Comparison of ENCODE assay signal across 9 mouse cellular contexts in genomic region chr7:16364319-16364718, GRCm38 (mm10). TPM values are rescaled to one million over a fixed set of nuclear protein-coding genes. Genes with fewer than 3 reads are reported as not detected.
DNase-seq lines count a peak whose midpoint lies in the region; ATAC-seq and TF ChIP-seq lines count a peak whose summit lies in the region.
"Had no signal": no experiment of that assay in that cellular context is flagged by ENCODE, and none has a peak within 500 bp of the region (broad histone marks: within the 10 kb centered on the region; RNA-seq: fewer than 3 reads in every experiment).

No protein-coding gene starts in this region.

- H3K27ac ChIP-seq in forebrain, embryonic 11.5 days (ENCODE audit: low read depth, low read length) = 0 out of 2 replicates have a peak overlapping the region, but pooled peaks have one; percentile 54
- H3K27ac ChIP-seq in forebrain, postnatal 0 days (ENCODE audit: low read depth, low read length) = no peak overlapping the region
- 0 out of 2 replicates have a peak overlapping the region, but pooled peaks have one; percentile 8 for H3K27ac ChIP-seq in liver, embryonic 15.5 days (replicated peaks)
- H3K27ac ChIP-seq in liver, embryonic 11.5 days (ENCODE audit: low read depth, low read length) = no peak overlapping the region
- peak overlapping the region; percentile 61; the same call in 1 of the 2 replicates for H3K27ac ChIP-seq in intestine, embryonic 15.5 days
- peak overlapping the region; percentile 2 for H3K27ac ChIP-seq in thymus, adult 2 months (ENCODE audit: control insufficient read depth, insufficient read depth, low read length)

- peaks cover 15% of the 10 kb centered on the region for H3K4me1 ChIP-seq in forebrain, embryonic 11.5 days (replicated peaks; ENCODE audit: control insufficient read depth, insufficient read depth, low read length)
- H3K4me1 ChIP-seq in forebrain, postnatal 0 days (ENCODE audit: insufficient read depth) = no peaks in the 10 kb centered on the region
- H3K4me1 ChIP-seq in liver, embryonic 15.5 days (replicated peaks) = peaks cover 7% of the 10 kb centered on the region
- H3K4me1 ChIP-seq in liver, embryonic 11.5 days (replicated peaks; ENCODE audit: control insufficient read depth, insufficient read depth, low read length) = no peaks in the 10 kb centered on the region; the same call in 1 of the 2 replicates
- H3K4me1 ChIP-seq in intestine, embryonic 15.5 days (replicated peaks) = peaks cover 16% of the 10 kb centered on the region; the same call in 1 of the 2 replicates
- H3K4me1 ChIP-seq in thymus, adult 2 months (replicated peaks; ENCODE audit: control insufficient read depth, insufficient read depth, low read length) = peaks cover 16% of the 10 kb centered on the region

- no peak overlapping the region for H3K4me3 ChIP-seq in forebrain, embryonic 11.5 days (ENCODE audit: low read depth, low read length)
- H3K4me3 ChIP-seq in forebrain, postnatal 0 days (ENCODE audit: low read depth, low read length) = no peak overlapping the region
- no peak overlapping the region for H3K4me3 ChIP-seq in liver, embryonic 15.5 days (replicated peaks)
- no peak overlapping the region for H3K4me3 ChIP-seq in liver, embryonic 11.5 days (ENCODE audit: low read depth, low read length)
- H3K4me3 ChIP-seq in intestine, embryonic 15.5 days (replicated peaks) = no peak overlapping the region
- no peak overlapping the region for H3K4me3 ChIP-seq in thymus, adult 2 months (ENCODE audit: control insufficient read depth, insufficient read depth, low read length)
- H3K4me3 ChIP-seq: erythroblast, embryonic 14.5 days had no signal

- H3K27me3 ChIP-seq in forebrain, embryonic 11.5 days (ENCODE audit: control insufficient read depth, insufficient read depth, low read length) = no peaks in the 10 kb centered on the region
- H3K27me3 ChIP-seq in forebrain, postnatal 0 days (ENCODE audit: insufficient read depth, low read length) = no peaks in the 10 kb centered on the region
- H3K27me3 ChIP-seq in liver, embryonic 15.5 days = no peaks in the 10 kb centered on the region
- H3K27me3 ChIP-seq in liver, embryonic 11.5 days (replicated peaks; ENCODE audit: control insufficient read depth, insufficient read depth, low read length) = no peaks in the 10 kb centered on the region
- no peaks in the 10 kb centered on the region for H3K27me3 ChIP-seq in intestine, embryonic 15.5 days (replicated peaks)
- no peaks in the 10 kb centered on the region for H3K27me3 ChIP-seq in thymus, adult 2 months (ENCODE audit: control insufficient read depth, insufficient read depth, low read length)

- no peak for TF ChIP-seq CTCF in forebrain, postnatal 0 days (IDR thresholded peaks at IDR 0.05; ENCODE audit: low read depth)
- TF ChIP-seq CTCF in thymus, adult 2 months (IDR thresholded peaks at IDR 0.05; ENCODE audit: borderline replicate concordance, control insufficient read depth, extremely low read depth, insufficient read depth, low read length, poor library complexity) = no peak

- peaks cover 9% of the 10 kb centered on the region; the same call in 1 of the 2 replicates for H3K36me3 ChIP-seq in forebrain, embryonic 11.5 days (ENCODE audit: control insufficient read depth, insufficient read depth, low read length)
- H3K36me3 ChIP-seq in forebrain, postnatal 0 days (ENCODE audit: insufficient read depth) = peaks cover 41% of the 10 kb centered on the region
- H3K36me3 ChIP-seq in liver, embryonic 15.5 days (replicated peaks) = peaks cover 92% of the 10 kb centered on the region
- peaks cover 66% of the 10 kb centered on the region for H3K36me3 ChIP-seq in liver, embryonic 11.5 days (ENCODE audit: control insufficient read depth, insufficient read depth, low read length)
- H3K36me3 ChIP-seq in intestine, embryonic 15.5 days = peaks cover 21% of the 10 kb centered on the region
- peaks cover 44% of the 10 kb centered on the region for H3K36me3 ChIP-seq in thymus, adult 2 months (ENCODE audit: control insufficient read depth, insufficient read depth, low read length)

- DNase-seq in forebrain, embryonic 11.5 days (ENCODE audit: low spot score) = no peak
- no peak for DNase-seq in forebrain, postnatal 0 days
- DNase-seq in liver, embryonic 11.5 days (ENCODE audit: low spot score) = no peak
- DNase-seq in thymus, adult 2 months = peak; percentile 35
- DNase-seq in right cerebral cortex, postnatal 4 days = no peak
- no peak for DNase-seq in urinary bladder, postnatal 10 days (ENCODE audit: low spot score)

- no peak for ATAC-seq in forebrain, embryonic 11.5 days (replicated peaks; ENCODE audit: low FRiP score)
- ATAC-seq in forebrain, postnatal 0 days = no peak
- ATAC-seq in liver, embryonic 15.5 days (ENCODE audit: insufficient read depth) = peak; percentile 44; the same call in 1 of the 2 replicates
- ATAC-seq in liver, embryonic 11.5 days (replicated peaks; ENCODE audit: low FRiP score) = no peak
- peak; percentile 75 for ATAC-seq in intestine, embryonic 15.5 days

- no peaks in the 10 kb centered on the region for H3K9me3 ChIP-seq in forebrain, embryonic 11.5 days (ENCODE audit: control insufficient read depth, low read length)
- H3K9me3 ChIP-seq in forebrain, postnatal 0 days (ENCODE audit: low read length) = no peaks in the 10 kb centered on the region
- H3K9me3 ChIP-seq in liver, embryonic 15.5 days (replicated peaks) = no peaks in the 10 kb centered on the region
- no peaks in the 10 kb centered on the region for H3K9me3 ChIP-seq in liver, embryonic 11.5 days (ENCODE audit: control insufficient read depth, low read length)
- H3K9me3 ChIP-seq in intestine, embryonic 15.5 days = no peaks in the 10 kb centered on the region

- no peak overlapping the region for H3K9ac ChIP-seq in forebrain, embryonic 11.5 days (ENCODE audit: low read length)
- no peak overlapping the region for H3K9ac ChIP-seq in forebrain, postnatal 0 days
- no peak overlapping the region for H3K9ac ChIP-seq in liver, embryonic 15.5 days
- H3K9ac ChIP-seq in liver, embryonic 11.5 days (ENCODE audit: low read depth, low read length) = no peak overlapping the region
- H3K9ac ChIP-seq in intestine, embryonic 15.5 days = no peak overlapping the region

- TF ChIP-seq POLR2A in thymus, adult 2 months (IDR thresholded peaks at IDR 0.05; ENCODE audit: control insufficient read depth, extremely low read depth, insufficient read depth, low read length, poor library complexity) = no peak

- H3K4me2 ChIP-seq in forebrain, embryonic 11.5 days (ENCODE audit: low read depth, low read length, severe bottlenecking) = no peak overlapping the region
- H3K4me2 ChIP-seq in forebrain, postnatal 0 days (ENCODE audit: low read depth) = no peak overlapping the region
- no peak overlapping the region for H3K4me2 ChIP-seq in liver, embryonic 15.5 days
- H3K4me2 ChIP-seq in liver, embryonic 11.5 days = no peak overlapping the region
- no peak overlapping the region for H3K4me2 ChIP-seq in intestine, embryonic 15.5 days (replicated peaks)

- 69% methylated on average over 1 of the region's 1 CpGs for WGBS in forebrain, embryonic 11.5 days
- WGBS in forebrain, postnatal 0 days = 82% methylated on average over 1 of the region's 1 CpGs
- 72% methylated on average over 1 of the region's 1 CpGs for WGBS in liver, embryonic 15.5 days (ENCODE audit: insufficient replicate concordance)
- WGBS in liver, embryonic 11.5 days = 86% methylated on average over 1 of the region's 1 CpGs
- 46% methylated on average over 1 of the region's 1 CpGs for WGBS in intestine, embryonic 15.5 days
- 3% methylated on average over 1 of the region's 1 CpGs for WGBS in thymus, adult 2 months

RNA-seq across cellular contexts. Expression of gene Sae1, which starts 23.3 kb away (rescaled TPM):
- polyA plus RNA-seq in forebrain, embryonic 11.5 days (2014; fragmentation: Nextera tagmentation; extraction: Ambion mirVana) = 427 and 437 TPM in 2 replicates
- 114 and 122 TPM in 2 replicates for total RNA-seq in forebrain, postnatal 0 days (2014; rRNA removed)
- 197 and 211 TPM in 2 replicates for polyA plus RNA-seq in forebrain, postnatal 0 days (2015; fragmentation: Nextera tagmentation; extraction: Ambion mirVana)
- polyA plus RNA-seq in liver, embryonic 15.5 days (2015; fragmentation: Nextera tagmentation; extraction: Ambion mirVana) = 97.7 and 98.0 TPM in 2 replicates
- 267 and 287 TPM in 2 replicates for polyA plus RNA-seq in liver, embryonic 11.5 days (2014; fragmentation: Nextera tagmentation; extraction: Ambion mirVana)
- 270 and 284 TPM in 2 replicates for polyA plus RNA-seq in intestine, embryonic 15.5 days (2015; fragmentation: Nextera tagmentation; extraction: Ambion mirVana)
- polyA plus RNA-seq in thymus, adult 2 months (2012; rRNA removed) = 61.0 and 66.8 TPM in 2 replicates

RNA-seq across cellular contexts. Expression of gene Zc3h4, which starts 36.4 kb away (rescaled TPM):
- polyA plus RNA-seq in forebrain, embryonic 11.5 days (2014; fragmentation: Nextera tagmentation; extraction: Ambion mirVana) = 23.9 and 24.2 TPM in 2 replicates
- 36.7 and 57.5 TPM in 2 replicates for total RNA-seq in forebrain, postnatal 0 days (2014; rRNA removed)
- 9.4 and 11.0 TPM in 2 replicates for polyA plus RNA-seq in forebrain, postnatal 0 days (2015; fragmentation: Nextera tagmentation; extraction: Ambion mirVana)
- 8.0 and 10.8 TPM in 2 replicates for polyA plus RNA-seq in liver, embryonic 15.5 days (2015; fragmentation: Nextera tagmentation; extraction: Ambion mirVana)
- polyA plus RNA-seq in liver, embryonic 11.5 days (2014; fragmentation: Nextera tagmentation; extraction: Ambion mirVana) = 14.1 and 18.6 TPM in 2 replicates
- polyA plus RNA-seq in intestine, embryonic 15.5 days (2015; fragmentation: Nextera tagmentation; extraction: Ambion mirVana) = 13.8 and 14.4 TPM in 2 replicates
- polyA plus RNA-seq in thymus, adult 2 months (2012; rRNA removed) = 81.3 and 100 TPM in 2 replicates

RNA-seq across cellular contexts. Expression of gene Bbc3, which starts 56.1 kb away (rescaled TPM):
- polyA plus RNA-seq in forebrain, embryonic 11.5 days (2014; fragmentation: Nextera tagmentation; extraction: Ambion mirVana) = 8.0 and 11.5 TPM in 2 replicates
- total RNA-seq in forebrain, postnatal 0 days (2014; rRNA removed) = 41.2 and 57.8 TPM in 2 replicates
- 40.0 and 40.2 TPM in 2 replicates for polyA plus RNA-seq in forebrain, postnatal 0 days (2015; fragmentation: Nextera tagmentation; extraction: Ambion mirVana)
- polyA plus RNA-seq in liver, embryonic 15.5 days (2015; fragmentation: Nextera tagmentation; extraction: Ambion mirVana) = 4.1 and 5.9 TPM in 2 replicates
- 4.7 and 6.4 TPM in 2 replicates for polyA plus RNA-seq in liver, embryonic 11.5 days (2014; fragmentation: Nextera tagmentation; extraction: Ambion mirVana)
- 5.9 and 6.4 TPM in 2 replicates for polyA plus RNA-seq in intestine, embryonic 15.5 days (2015; fragmentation: Nextera tagmentation; extraction: Ambion mirVana)
- 49.8 and 84.9 TPM in 2 replicates for polyA plus RNA-seq in thymus, adult 2 months (2012; rRNA removed)

Comparison
In these comparisons a context has a peak if more than half of its experiments do, and no peak if none do; other contexts are left out.
1. ATAC-seq: peak in liver, embryonic 15.5 days (single experiment) and intestine, embryonic 15.5 days (single experiment); none in forebrain, embryonic 11.5 days (single experiment), forebrain, postnatal 0 days (single experiment) and liver, embryonic 11.5 days (single experiment).
2. H3K27ac ChIP-seq: peak in forebrain, embryonic 11.5 days (single experiment), liver, embryonic 15.5 days (single experiment), intestine, embryonic 15.5 days (single experiment) and thymus, adult 2 months (single experiment); none in forebrain, postnatal 0 days (single experiment) and liver, embryonic 11.5 days (single experiment).